Mouse (Mus musculus): ENCODE results near the gene Arpp19. TPM values are rescaled to one million over a fixed set of nuclear protein-coding genes. Genes with fewer than 3 reads are reported as not detected.

Arpp19 gene
- polyA plus RNA-seq, 1 experiment from 2014 or later: 228 TPM

GRCm38 (mm10) chr9:75041840-75042525, 4.6 kb downstream of the Arpp19 start:
- Histone ChIP-seq H3K4me1 (replicated peaks) (peaks cover 19% of the 10 kb centered on the region), H3K9ac (no peak overlapping the region), H3K4me2 (no peak overlapping the region), H3K27me3 (no peaks in the 10 kb centered on the region), H3K9me3 (no peaks in the 10 kb centered on the region), H3K4me3 (no peak overlapping the region), H3K36me3 (peaks cover 5% of the 10 kb centered on the region; the same call in 1 of the 2 replicates), H3K27ac (replicated peaks) (no peak overlapping the region)
- WGBS: 92% methylated on average over 2 of the region's 2 CpGs
- ATAC-seq (ENCODE audit: low read depth): no peak

GRCm38 (mm10) chr9:75043191-75043590, 5.8 kb downstream of the Arpp19 start:
- Histone ChIP-seq H3K4me2 (no peak overlapping the region), H3K36me3 (peaks cover 5% of the 10 kb centered on the region; the same call in 1 of the 2 replicates), H3K27me3 (no peaks in the 10 kb centered on the region), H3K9ac (no peak overlapping the region), H3K4me3 (no peak overlapping the region), H3K9me3 (no peaks in the 10 kb centered on the region), H3K4me1 (replicated peaks) (peaks cover 17% of the 10 kb centered on the region), H3K27ac (replicated peaks) (no peak overlapping the region)
- 93% methylated on average over 2 of the region's 2 CpGs for WGBS
- no peak for ATAC-seq (ENCODE audit: low read depth)

GRCm38 (mm10) chr9:75047079-75047478, 9.7 kb downstream of the Arpp19 start:
- Histone ChIP-seq H3K36me3 (peaks cover 5% of the 10 kb centered on the region; the same call in 1 of the 2 replicates), H3K9me3 (no peaks in the 10 kb centered on the region), H3K4me2 (no peak overlapping the region), H3K4me3 (no peak overlapping the region), H3K27ac (replicated peaks) (no peak overlapping the region), H3K4me1 (replicated peaks) (no peaks in the 10 kb centered on the region), H3K27me3 (no peaks in the 10 kb centered on the region), H3K9ac (no peak overlapping the region)
- ATAC-seq (ENCODE audit: low read depth): no peak

- H3K4me3 ChIP-seq: no peak overlapping the region
- H3K36me3 ChIP-seq: peaks cover 5% of the 10 kb centered on the region; the same call in 1 of the 2 replicates
- H3K4me2 ChIP-seq: no peak overlapping the region
- no peaks in the 10 kb centered on the region for H3K9me3 ChIP-seq
- no peak overlapping the region for H3K9ac ChIP-seq
- ATAC-seq (ENCODE audit: low read depth): no peak
- no peak overlapping the region for H3K27ac ChIP-seq (replicated peaks)
- whole genome bisulfite sequencing: 78% methylated on average over 3 of the region's 3 CpGs
- no peaks in the 10 kb centered on the region for H3K4me1 ChIP-seq (replicated peaks)
- H3K27me3 ChIP-seq: no peaks in the 10 kb centered on the region
Measured at GRCm38 (mm10) chr9:75049100-75049499, 11.7 kb downstream of the Arpp19 start.

GRCm38 (mm10) chr9:75050003-75050402, 12.6 kb downstream of the Arpp19 start:
- ATAC-seq (ENCODE audit: low read depth): no peak
- no peak overlapping the region for H3K4me3 ChIP-seq
- H3K27ac ChIP-seq (replicated peaks): no peak overlapping the region
- H3K4me1 ChIP-seq (replicated peaks): no peaks in the 10 kb centered on the region
- WGBS: 28% methylated on average over 3 of the region's 3 CpGs
- no peaks in the 10 kb centered on the region for H3K27me3 ChIP-seq
- no peaks in the 10 kb centered on the region for H3K9me3 ChIP-seq
- no peak overlapping the region for H3K4me2 ChIP-seq
- no peak overlapping the region for H3K9ac ChIP-seq
- peaks cover 8% of the 10 kb centered on the region; the same call in 1 of the 2 replicates for H3K36me3 ChIP-seq

- H3K27ac ChIP-seq (replicated peaks): no peak overlapping the region
- H3K9me3 ChIP-seq: no peaks in the 10 kb centered on the region
- no peak overlapping the region for H3K4me2 ChIP-seq
- no peak overlapping the region for H3K9ac ChIP-seq
- H3K36me3 ChIP-seq: peaks cover 11% of the 10 kb centered on the region
- no peaks in the 10 kb centered on the region for H3K27me3 ChIP-seq
- no peak for ATAC-seq (ENCODE audit: low read depth)
- WGBS: 91% methylated on average over 4 of the region's 4 CpGs
- H3K4me1 ChIP-seq (replicated peaks): no peaks in the 10 kb centered on the region
- no peak overlapping the region for H3K4me3 ChIP-seq
Measured at GRCm38 (mm10) chr9:75051841-75052240, 14.4 kb downstream of the Arpp19 start.

- no peak for ATAC-seq (ENCODE audit: low read depth)
- no peaks in the 10 kb centered on the region for H3K27me3 ChIP-seq
- no peak overlapping the region for H3K27ac ChIP-seq (replicated peaks)
- H3K9me3 ChIP-seq: no peaks in the 10 kb centered on the region
- no peak overlapping the region for H3K4me3 ChIP-seq
- WGBS: 95% methylated on average over 5 of the region's 5 CpGs
- H3K4me2 ChIP-seq: no peak overlapping the region
- no peak overlapping the region for H3K9ac ChIP-seq
- H3K4me1 ChIP-seq (replicated peaks): no peaks in the 10 kb centered on the region
- peaks cover 38% of the 10 kb centered on the region for H3K36me3 ChIP-seq
Measured at GRCm38 (mm10) chr9:75055046-75055445, 17.6 kb downstream of the Arpp19 start.

- ATAC-seq (ENCODE audit: low read depth): no peak
- 72% methylated on average over 9 of the region's 9 CpGs for WGBS
- H3K27me3 ChIP-seq: no peaks in the 10 kb centered on the region
Measured at GRCm38 (mm10) chr9:75064678-75065331, 27.4 kb downstream of the Arpp19 start.

GRCm38 (mm10) chr9:75070457-75071028, 33.1 kb downstream of the Arpp19 start, which contains the start of gene Myo5a:
Gene Myo5a (plus strand): TSS chr9:75071015.
- WGBS: 22% methylated on average over 23 of the region's 23 CpGs
- Histone ChIP-seq H3K36me3 (no peaks in the 10 kb centered on the region), H3K27me3 (no peaks in the 10 kb centered on the region), H3K27ac (replicated peaks) (peak within 1 kb of the TSS; percentile 96), H3K4me1 (replicated peaks) (peaks cover 30% of the 10 kb centered on the region), H3K9ac (peak within 1 kb of the TSS; percentile 97), H3K9me3 (no peaks in the 10 kb centered on the region), H3K4me3 (peak within 1 kb of the TSS; percentile 88), H3K4me2 (peak within 1 kb of the TSS; percentile 62)
- peak; percentile 79 for ATAC-seq (ENCODE audit: low read depth)

More at GRCm38 (mm10) chr9:75064678-75065331, 27.4 kb downstream of the Arpp19 start:
- peaks cover 2% of the 10 kb centered on the region; the same call in 1 of the 2 replicates for H3K36me3 ChIP-seq
- H3K4me1 ChIP-seq (replicated peaks): no peaks in the 10 kb centered on the region
- H3K9ac ChIP-seq: no peak overlapping the region
- H3K4me3 ChIP-seq: no peak overlapping the region
- H3K9me3 ChIP-seq: no peaks in the 10 kb centered on the region
- H3K27ac ChIP-seq (replicated peaks): no peak overlapping the region
- no peak overlapping the region for H3K4me2 ChIP-seq

GRCm38 (mm10) chr9:75071029-75071705, 33.8 kb downstream of the Arpp19 start:
- H3K4me2 ChIP-seq: peak overlapping the region; percentile 62
- no peaks in the 10 kb centered on the region for H3K36me3 ChIP-seq
- WGBS: 0% methylated on average over 50 of the region's 92 CpGs
- H3K27ac ChIP-seq (replicated peaks): peak overlapping the region; percentile 96
- ATAC-seq (ENCODE audit: low read depth): peak; percentile 96
- peak overlapping the region; percentile 97 for H3K9ac ChIP-seq
- peaks cover 30% of the 10 kb centered on the region for H3K4me1 ChIP-seq (replicated peaks)
- H3K4me3 ChIP-seq: peak overlapping the region; percentile 88
- no peaks in the 10 kb centered on the region for H3K27me3 ChIP-seq
- H3K9me3 ChIP-seq: no peaks in the 10 kb centered on the region

GRCm38 (mm10) chr9:75071706-75072192, 34.3 kb downstream of the Arpp19 start:
- peak; percentile 35 for ATAC-seq (ENCODE audit: low read depth)
- H3K27ac ChIP-seq (replicated peaks): peak overlapping the region; percentile 96

More at GRCm38 (mm10) chr9:75071706-75072192, 34.3 kb downstream of the Arpp19 start:
- H3K9ac ChIP-seq: peak overlapping the region; percentile 97
- H3K9me3 ChIP-seq: no peaks in the 10 kb centered on the region
- H3K36me3 ChIP-seq: no peaks in the 10 kb centered on the region
- H3K4me3 ChIP-seq: peak overlapping the region; percentile 88
- peak overlapping the region; percentile 62 for H3K4me2 ChIP-seq
- peaks cover 32% of the 10 kb centered on the region for H3K4me1 ChIP-seq (replicated peaks)
- WGBS: under 1% methylated on average over 29 of the region's 29 CpGs
- no peaks in the 10 kb centered on the region for H3K27me3 ChIP-seq

Data from neural tube, embryonic 13.5 days (tissue).